Mouse (Mus musculus) forebrain, embryonic 11.5 days (tissue): ENCODE results near the gene Map3k9. TPM values are rescaled to one million over a fixed set of nuclear protein-coding genes. Genes with fewer than 3 reads are reported as not detected.

Experiments used
- ATAC-seq: fragments of 200-750 bp; cut with Nextera tagmentation; replicated peaks from 2 replicates; pipeline ENCODE4 v1.8.0; 2017; ENCODE audit warnings: moderate TSS enrichment; ENCODE audit not compliant: low FRiP score
- DNase-seq: peaks from one replicate; pipeline ENCODE4 v3.0.0-alpha.2; 2017; ENCODE audit warnings: low spot score
- H3K27ac ChIP-seq: fragments of 300-500 bp; sonication (generic); 2 replicates; pipeline ENCODE4 v1.5.1; 2014; ENCODE audit warnings: low read depth, low read length
- H3K27me3 ChIP-seq: fragments of 300-500 bp; sonication (generic); 2 replicates; pipeline ENCODE4 v1.6.1; 2014; ENCODE audit warnings: mild to moderate bottlenecking, low read length, mixed read lengths; ENCODE audit not compliant: control insufficient read depth, insufficient read depth
- H3K36me3 ChIP-seq: fragments of 300-500 bp; sonication (generic); 2 replicates; pipeline ENCODE4 v1.6.1; 2014; ENCODE audit warnings: mild to moderate bottlenecking, low read length, moderate library complexity, mixed read lengths; ENCODE audit not compliant: control insufficient read depth, insufficient read depth
- H3K4me1 ChIP-seq: fragments of 300-500 bp; sonication (generic); replicated peaks from 2 replicates; pipeline ENCODE4 v1.6.1; 2014; ENCODE audit warnings: low read length, mixed read lengths; ENCODE audit not compliant: control insufficient read depth, insufficient read depth
- H3K4me2 ChIP-seq: fragments of 300-500 bp; sonication (generic); 2 replicates; pipeline ENCODE4 v1.6.1; 2014; ENCODE audit warnings: low read depth, mild to moderate bottlenecking, low read length, moderate library complexity, mixed read lengths; ENCODE audit not compliant: severe bottlenecking
- H3K4me3 ChIP-seq: fragments of 300-500 bp; sonication (generic); 2 replicates; pipeline ENCODE4 v1.5.1; 2014; ENCODE audit warnings: low read depth, low read length
- H3K9ac ChIP-seq: fragments of 300-500 bp; sonication (generic); 2 replicates; pipeline ENCODE4 v1.6.1; 2014; ENCODE audit warnings: low read length
- H3K9me3 ChIP-seq: fragments of 300-500 bp; sonication (generic); 2 replicates; pipeline ENCODE4 v1.6.1; 2016; ENCODE audit warnings: low read length, mixed read lengths; ENCODE audit not compliant: control insufficient read depth
- WGBS: fragments of 180-500 bp; shearing (Covaris S2); extraction: QIAGEN DNeasy Blood & Tissue Kit; methylation state at CpG from one replicate; pipeline ENCODE4 v1.1.7; 2014; 5-methylcytosine and 5-hydroxymethylcytosine counted together
- polyA plus RNA-seq: library from polyadenylated mRNA; unstranded; fragments of >200 nt; fragmentation: Nextera tagmentation; extraction: Ambion mirVana; gene quantifications from 2 replicates; pipeline ENCODE4 v1.2.1, GENCODE M21; 2014

Map3k9 gene
- polyA plus RNA-seq, result 3.0 and 3.9 TPM in 2 replicates

GRCm38 (mm10) chr12:81781105-81781909, at the start of gene Map3k9:
Gene Map3k9 (minus strand): TSS chr12:81781175.
- H3K27ac ChIP-seq, result no peak within 1 kb of the TSS; the same call in 1 of the 2 replicates
- DNase-seq (peak; percentile 98), ATAC-seq (peak; percentile 98)
- H3K4me2 ChIP-seq, result peak within 1 kb of the TSS; percentile 83
- peak within 1 kb of the TSS; percentile 79 for H3K4me3 ChIP-seq
- under 1% methylated on average over 45 of the region's 56 CpGs for WGBS
- no peaks in the 10 kb centered on the region for H3K9me3 ChIP-seq
- no peaks in the 10 kb centered on the region for H3K36me3 ChIP-seq
- H3K9ac ChIP-seq, result peak within 1 kb of the TSS; percentile 74
- 0 out of 2 replicates have a peak, but pooled peaks cover 2% of the 10 kb centered on the region for H3K4me1 ChIP-seq
- H3K27me3 ChIP-seq, result peaks cover 4% of the 10 kb centered on the region; the same call in 1 of the 2 replicates

- H3K27ac ChIP-seq, result 0 out of 2 replicates have a peak overlapping the region, but pooled peaks have one; percentile 58
- H3K9ac ChIP-seq, result no peak overlapping the region
- H3K36me3 ChIP-seq, result no peaks in the 10 kb centered on the region
- peak; percentile 83 for ATAC-seq
- WGBS, result 39% methylated on average over 2 of the region's 2 CpGs
- peak; percentile 54 for DNase-seq
- H3K4me3 ChIP-seq, result no peak overlapping the region
- no peaks in the 10 kb centered on the region for H3K27me3 ChIP-seq
- H3K4me1 ChIP-seq, result 0 out of 2 replicates have a peak, but pooled peaks cover 2% of the 10 kb centered on the region
- H3K9me3 ChIP-seq, result no peaks in the 10 kb centered on the region
- no peak overlapping the region for H3K4me2 ChIP-seq
Measured at GRCm38 (mm10) chr12:81828355-81828754, 47.4 kb upstream of the Map3k9 start.

- no peak overlapping the region for H3K4me3 ChIP-seq
- no peak overlapping the region for H3K9ac ChIP-seq
- no peaks in the 10 kb centered on the region for H3K4me1 ChIP-seq
- H3K4me2 ChIP-seq, result no peak overlapping the region
- H3K27ac ChIP-seq, result no peak overlapping the region
- H3K9me3 ChIP-seq, result no peaks in the 10 kb centered on the region
- 82% methylated on average over 4 of the region's 4 CpGs for WGBS
- H3K36me3 ChIP-seq, result no peaks in the 10 kb centered on the region
- no peak for ATAC-seq
- DNase-seq, result no peak
- no peaks in the 10 kb centered on the region for H3K27me3 ChIP-seq
Measured at GRCm38 (mm10) chr12:81822778-81823480, 42.0 kb upstream of the Map3k9 start.

- WGBS, result 90% methylated on average over 4 of the region's 4 CpGs
Measured at GRCm38 (mm10) chr12:81822176-81822575, 41.2 kb upstream of the Map3k9 start.

GRCm38 (mm10) chr12:81820700-81821099, 39.7 kb upstream of the Map3k9 start:
- Histone ChIP-seq H3K4me2 (no peak overlapping the region), H3K27ac (no peak overlapping the region), H3K27me3 (no peaks in the 10 kb centered on the region), H3K9ac (no peak overlapping the region), H3K4me3 (no peak overlapping the region), H3K4me1 (no peaks in the 10 kb centered on the region), H3K9me3 (no peaks in the 10 kb centered on the region), H3K36me3 (no peaks in the 10 kb centered on the region)
- no peak for ATAC-seq
- 91% methylated on average over 4 of the region's 4 CpGs for WGBS
- no peak for DNase-seq

More at GRCm38 (mm10) chr12:81822176-81822575, 41.2 kb upstream of the Map3k9 start:
- Histone ChIP-seq H3K9me3 (no peaks in the 10 kb centered on the region), H3K4me2 (no peak overlapping the region), H3K27me3 (no peaks in the 10 kb centered on the region), H3K9ac (no peak overlapping the region), H3K4me3 (no peak overlapping the region), H3K4me1 (no peaks in the 10 kb centered on the region), H3K27ac (no peak overlapping the region), H3K36me3 (no peaks in the 10 kb centered on the region)
- DNase-seq, result no peak
- ATAC-seq, result no peak

- H3K4me3 ChIP-seq, result peak overlapping the region; percentile 10; the same call in 1 of the 2 replicates
- no peak for DNase-seq
Measured at GRCm38 (mm10) chr12:81817126-81817505, 36.1 kb upstream of the Map3k9 start.

GRCm38 (mm10) chr12:81816330-81817125, 35.6 kb upstream of the Map3k9 start:
- ATAC-seq, result peak; percentile 51; the same call in 1 of the 2 replicates
- 14% methylated on average over 10 of the region's 10 CpGs for WGBS
- no peaks in the 10 kb centered on the region for H3K9me3 ChIP-seq
- H3K36me3 ChIP-seq, result no peaks in the 10 kb centered on the region
- no peak overlapping the region for H3K27ac ChIP-seq
- DNase-seq, result no peak
- no peaks in the 10 kb centered on the region for H3K27me3 ChIP-seq
- H3K4me2 ChIP-seq, result peak overlapping the region; percentile 44; the same call in 1 of the 2 replicates
- peak overlapping the region; percentile 10; the same call in 1 of the 2 replicates for H3K4me3 ChIP-seq
- no peak overlapping the region for H3K9ac ChIP-seq
- H3K4me1 ChIP-seq, result no peaks in the 10 kb centered on the region

More at GRCm38 (mm10) chr12:81817126-81817505, 36.1 kb upstream of the Map3k9 start:
- ATAC-seq, result peak; percentile 77; the same call in 1 of the 2 replicates
- H3K27ac ChIP-seq, result no peak overlapping the region
- H3K4me2 ChIP-seq, result peak overlapping the region; percentile 44; the same call in 1 of the 2 replicates
- no peaks in the 10 kb centered on the region for H3K9me3 ChIP-seq
- no peaks in the 10 kb centered on the region for H3K27me3 ChIP-seq
- 33% methylated on average over 6 of the region's 6 CpGs for WGBS
- H3K36me3 ChIP-seq, result no peaks in the 10 kb centered on the region
- H3K4me1 ChIP-seq, result no peaks in the 10 kb centered on the region
- H3K9ac ChIP-seq, result no peak overlapping the region

- Histone ChIP-seq H3K4me2 (no peak overlapping the region), H3K9ac (no peak overlapping the region), H3K9me3 (no peaks in the 10 kb centered on the region), H3K27ac (no peak overlapping the region), H3K27me3 (no peaks in the 10 kb centered on the region), H3K4me3 (no peak overlapping the region), H3K36me3 (no peaks in the 10 kb centered on the region), H3K4me1 (no peaks in the 10 kb centered on the region)
- ATAC-seq, result no peak
- DNase-seq, result peak; percentile 9
- WGBS, result 91% methylated on average over 5 of the region's 5 CpGs
Measured at GRCm38 (mm10) chr12:81814742-81815141, 33.8 kb upstream of the Map3k9 start.
